ENCODE assay signal across 27 mouse cellular contexts in the genomic region with DNA sequence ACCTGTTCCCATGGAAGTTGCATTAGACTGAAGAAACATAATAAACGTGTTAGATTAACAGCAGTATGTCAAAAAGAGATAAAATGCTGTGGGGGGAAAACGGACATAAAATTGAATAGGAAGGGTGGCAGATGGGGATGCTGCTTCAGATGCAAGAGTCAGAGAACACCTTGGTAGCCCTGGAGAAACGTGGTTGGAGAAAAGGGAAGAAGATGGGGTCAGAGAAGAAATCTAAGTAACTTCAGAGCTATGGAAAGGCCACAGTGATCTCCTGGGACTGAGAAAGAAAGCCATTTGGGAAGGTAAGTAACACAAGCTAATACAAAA. TPM values are rescaled to one million over a fixed set of nuclear protein-coding genes. Genes with fewer than 3 reads are reported as not detected.
A peak's percentile ranks its signal among the peaks of the same experiment; 100 is the strongest.
DNase-seq lines count a peak whose midpoint lies in the region; ATAC-seq and TF ChIP-seq lines count a peak whose summit lies in the region.
"Had no signal": no experiment of that assay in that cellular context is flagged by ENCODE, and none has a peak within 500 bp of the region (broad histone marks: within the 10 kb centered on the region; RNA-seq: fewer than 3 reads in every experiment).

No protein-coding gene starts in this region.

- H3K36me3 ChIP-seq in kidney, adult 2 months (ENCODE audit: control insufficient read depth, insufficient read depth, low read length), result no peaks in the 10 kb centered on the region
- no peaks in the 10 kb centered on the region for H3K36me3 ChIP-seq in stomach, embryonic 16.5 days (ENCODE audit: control insufficient read depth, insufficient read depth, low read length)
- H3K36me3 ChIP-seq in stomach, postnatal 0 days (ENCODE audit: control insufficient read depth, insufficient read depth, low read length), result no peaks in the 10 kb centered on the region
- H3K36me3 ChIP-seq in liver, embryonic 13.5 days, result peaks cover 9% of the 10 kb centered on the region
- peaks cover 10% of the 10 kb centered on the region; the same call in 1 of the 2 replicates for H3K36me3 ChIP-seq in midbrain, embryonic 10.5 days
- H3K36me3 ChIP-seq: embryonic facial prominence, embryonic 12.5 days; forebrain, embryonic 12.5 days; heart, embryonic 15.5 days; limb, embryonic 15.5 days; stomach, embryonic 15.5 days had no signal

- TF ChIP-seq EP300 in stomach, postnatal 0 days (optimal IDR thresholded peaks at IDR 0.05), result no peak

- DNase-seq in kidney, adult 2 months, result no peak
- no peak for DNase-seq in kidney, postnatal 36 days
- DNase-seq in stomach, postnatal 0 days (ENCODE audit: low spot score), result no peak
- DNase-seq in liver, embryonic 13.5 days, result no peak
- no peak for DNase-seq in heart, adult 8-10 months (ENCODE audit: low spot score)
- DNase-seq in midbrain, embryonic 10.5 days (ENCODE audit: low spot score), result no peak
- DNase-seq: adrenal gland, adult 8-10 months; cerebellum, adult 11 months; cerebellum, adult 9-11 months; embryo, embryonic 11 days; gastrocnemius, postnatal 14 days; layer of hippocampus, postnatal 36 days; lung, postnatal 10 days; midbrain, embryonic 14.5 days; thymus, adult 18-20 months; thymus, postnatal 36 days had no signal

- no peak overlapping the region for H3K4me2 ChIP-seq in stomach, embryonic 16.5 days (ENCODE audit: low read depth, low read length)
- H3K4me2 ChIP-seq in stomach, postnatal 0 days (replicated peaks; ENCODE audit: low read depth), result no peak overlapping the region
- H3K4me2 ChIP-seq in liver, embryonic 13.5 days, result peak overlapping the region; percentile 37
- H3K4me2 ChIP-seq: embryonic facial prominence, embryonic 12.5 days; forebrain, embryonic 12.5 days; heart, embryonic 15.5 days; limb, embryonic 15.5 days; stomach, embryonic 15.5 days had no signal

- 26% methylated on average over 3 of the region's 3 CpGs for WGBS in kidney, adult 2 months
- WGBS in stomach, embryonic 16.5 days, result 55% methylated on average over 3 of the region's 3 CpGs
- WGBS in stomach, postnatal 0 days, result 46% methylated on average over 3 of the region's 3 CpGs
- 15% methylated on average over 3 of the region's 3 CpGs for WGBS in liver, embryonic 13.5 days (ENCODE audit: insufficient replicate concordance)
- WGBS in midbrain, embryonic 10.5 days, result 88% methylated on average over 3 of the region's 3 CpGs

- no peak overlapping the region for H3K4me3 ChIP-seq in kidney, adult 2 months (ENCODE audit: insufficient read depth, low read depth, low read length)
- H3K4me3 ChIP-seq in stomach, embryonic 16.5 days (replicated peaks; ENCODE audit: low read length), result no peak overlapping the region
- H3K4me3 ChIP-seq in stomach, postnatal 0 days (ENCODE audit: low read depth, low read length), result no peak overlapping the region
- peak overlapping the region; percentile 6; the same call in 1 of the 2 replicates for H3K4me3 ChIP-seq in liver, embryonic 13.5 days (replicated peaks)
- no peak overlapping the region for H3K4me3 ChIP-seq in midbrain, embryonic 10.5 days
- H3K4me3 ChIP-seq: embryonic facial prominence, embryonic 12.5 days; forebrain, embryonic 12.5 days; heart, embryonic 10.5 days; heart, embryonic 15.5 days; limb, embryonic 10.5 days; limb, embryonic 15.5 days; stomach, embryonic 15.5 days had no signal

- H3K4me1 ChIP-seq in kidney, adult 2 months (ENCODE audit: control insufficient read depth, insufficient read depth, low read length), result peaks cover 42% of the 10 kb centered on the region
- peaks cover 24% of the 10 kb centered on the region for H3K4me1 ChIP-seq in stomach, embryonic 16.5 days (ENCODE audit: control insufficient read depth, insufficient read depth, low read length)
- H3K4me1 ChIP-seq in stomach, postnatal 0 days (replicated peaks; ENCODE audit: control insufficient read depth, insufficient read depth), result no peaks in the 10 kb centered on the region; the same call in 1 of the 2 replicates
- H3K4me1 ChIP-seq in liver, embryonic 13.5 days (replicated peaks), result peaks cover 65% of the 10 kb centered on the region
- H3K4me1 ChIP-seq in midbrain, embryonic 10.5 days, result peaks cover 29% of the 10 kb centered on the region

- H3K27ac ChIP-seq in kidney, adult 2 months (ENCODE audit: insufficient read depth, low read depth, low read length), result peak overlapping the region; percentile 88
- peak overlapping the region; percentile 33; the same call in 1 of the 2 replicates for H3K27ac ChIP-seq in stomach, embryonic 16.5 days (ENCODE audit: low read length)
- H3K27ac ChIP-seq in stomach, postnatal 0 days (replicated peaks), result no peak overlapping the region
- peak overlapping the region; percentile 73 for H3K27ac ChIP-seq in liver, embryonic 13.5 days
- no peak overlapping the region for H3K27ac ChIP-seq in midbrain, embryonic 10.5 days (replicated peaks)
- H3K27ac ChIP-seq: embryonic facial prominence, embryonic 12.5 days; forebrain, embryonic 12.5 days; heart, embryonic 10.5 days; heart, embryonic 15.5 days; limb, embryonic 10.5 days; limb, embryonic 15.5 days; macrophage; stomach, embryonic 15.5 days had no signal

- no peaks in the 10 kb centered on the region for H3K9me3 ChIP-seq in stomach, embryonic 16.5 days (replicated peaks; ENCODE audit: control insufficient read depth, low read length)
- no peaks in the 10 kb centered on the region for H3K9me3 ChIP-seq in stomach, postnatal 0 days (ENCODE audit: control insufficient read depth, low read length)
- no peaks in the 10 kb centered on the region for H3K9me3 ChIP-seq in liver, embryonic 13.5 days (replicated peaks)
- no peaks in the 10 kb centered on the region for H3K9me3 ChIP-seq in midbrain, embryonic 10.5 days (replicated peaks)
- H3K9me3 ChIP-seq: embryonic facial prominence, embryonic 12.5 days; forebrain, embryonic 12.5 days; heart, embryonic 10.5 days; heart, embryonic 15.5 days; limb, embryonic 10.5 days; limb, embryonic 15.5 days; stomach, embryonic 15.5 days had no signal

- H3K9ac ChIP-seq in stomach, embryonic 16.5 days (ENCODE audit: low read length), result no peak overlapping the region
- no peak overlapping the region for H3K9ac ChIP-seq in stomach, postnatal 0 days (ENCODE audit: low read length)
- H3K9ac ChIP-seq in liver, embryonic 13.5 days, result peak overlapping the region; percentile 23; the same call in 1 of the 2 replicates
- H3K9ac ChIP-seq: embryonic facial prominence, embryonic 12.5 days; forebrain, embryonic 12.5 days; heart, embryonic 15.5 days; limb, embryonic 15.5 days; stomach, embryonic 15.5 days had no signal

- TF ChIP-seq POLR2A in kidney, adult 2 months (IDR thresholded peaks at IDR 0.05; ENCODE audit: low read depth, low read length), result no peak

- TF ChIP-seq CTCF in kidney, adult 2 months (conservative IDR thresholded peaks at IDR 0.05; ENCODE audit: insufficient read depth, insufficient read length, low read depth, low read length), result no peak
- no peak for TF ChIP-seq CTCF in stomach, postnatal 0 days (IDR thresholded peaks at IDR 0.05; ENCODE audit: low read depth)

- H3K27me3 ChIP-seq in kidney, adult 2 months (replicated peaks; ENCODE audit: control insufficient read depth, insufficient read depth, low read length), result no peaks in the 10 kb centered on the region
- no peaks in the 10 kb centered on the region for H3K27me3 ChIP-seq in stomach, embryonic 16.5 days (ENCODE audit: control insufficient read depth, insufficient read depth, low read length)
- no peaks in the 10 kb centered on the region for H3K27me3 ChIP-seq in stomach, postnatal 0 days (ENCODE audit: control insufficient read depth, insufficient read depth, low read length)
- H3K27me3 ChIP-seq in liver, embryonic 13.5 days, result no peaks in the 10 kb centered on the region
- H3K27me3 ChIP-seq in midbrain, embryonic 10.5 days (ENCODE audit: low read depth, poor library complexity, severe bottlenecking), result no peaks in the 10 kb centered on the region
- H3K27me3 ChIP-seq: embryonic facial prominence, embryonic 12.5 days; forebrain, embryonic 12.5 days; heart, embryonic 15.5 days; limb, embryonic 15.5 days; stomach, embryonic 15.5 days had no signal

- no peak for ATAC-seq in stomach, embryonic 16.5 days (ENCODE audit: insufficient read depth, low FRiP score)
- ATAC-seq in stomach, postnatal 0 days (ENCODE audit: low FRiP score, low TSS enrichment), result no peak
- no peak for ATAC-seq in liver, embryonic 13.5 days (ENCODE audit: low read depth)
- ATAC-seq: CD4-positive, CD25-positive, alpha-beta regulatory T cell, adult 4 months; hindbrain, embryonic 16.5 days had no signal

RNA-seq across cellular contexts. Expression of a gene that starts 3.3 kb away (rescaled TPM):
- 20.5 and 22.0 TPM in 2 replicates for polyA plus RNA-seq in kidney, adult 2 months (2012; rRNA removed)
- 70.1 and 73.0 TPM in 2 replicates for polyA plus RNA-seq in stomach, embryonic 16.5 days (2015; fragmentation: Nextera tagmentation; extraction: Ambion mirVana)
- 44.1 and 47.4 TPM in 2 replicates for polyA plus RNA-seq in stomach, postnatal 0 days (2015; fragmentation: Nextera tagmentation; extraction: Ambion mirVana)
- 53.4 and 57.0 TPM in 2 replicates for polyA plus RNA-seq in liver, embryonic 13.5 days (2015; fragmentation: Nextera tagmentation; extraction: Ambion mirVana)
- total RNA-seq in heart, adult 8-10 months (2022), result 10 to 100 TPM; 47.1 to 54.5 (median 48.3) TPM
- 88.9 and 102 TPM in 2 replicates for polyA plus RNA-seq in midbrain, embryonic 10.5 days (2016; fragmentation: Nextera tagmentation; extraction: Ambion mirVana)

Comparison
In these comparisons a context has a peak if more than half of its experiments do, and no peak if none do; other contexts are left out.
1. H3K27ac ChIP-seq: peak in kidney, adult 2 months (single experiment), stomach, embryonic 16.5 days (single experiment) and liver, embryonic 13.5 days (single experiment); none in stomach, postnatal 0 days (single experiment) and midbrain, embryonic 10.5 days (single experiment).